Mouse (Mus musculus) splenic B cell, adult 2 months (primary cell): ENCODE measurements around the gene Trip6.

Experiments used
- DNase-seq: peaks from one replicate; pipeline ENCODE4 v3.0.0-alpha.2; 2011; ENCODE audit warnings: low read depth, low spot score
- H3K27me3 ChIP-seq: 2 replicates; pipeline ENCODE4 v1.6.1; 2012; ENCODE audit warnings: mild to moderate bottlenecking, low read length, moderate library complexity, mixed read lengths; ENCODE audit not compliant: control insufficient read depth, poor library complexity, insufficient read depth, severe bottlenecking
- H3K36me3 ChIP-seq: 2 replicates; pipeline ENCODE4 v1.6.1; 2012; ENCODE audit warnings: mild to moderate bottlenecking, low read length, moderate library complexity, mixed read lengths; ENCODE audit not compliant: control insufficient read depth, poor library complexity, insufficient read depth, severe bottlenecking

Trip6 gene

DNA sequence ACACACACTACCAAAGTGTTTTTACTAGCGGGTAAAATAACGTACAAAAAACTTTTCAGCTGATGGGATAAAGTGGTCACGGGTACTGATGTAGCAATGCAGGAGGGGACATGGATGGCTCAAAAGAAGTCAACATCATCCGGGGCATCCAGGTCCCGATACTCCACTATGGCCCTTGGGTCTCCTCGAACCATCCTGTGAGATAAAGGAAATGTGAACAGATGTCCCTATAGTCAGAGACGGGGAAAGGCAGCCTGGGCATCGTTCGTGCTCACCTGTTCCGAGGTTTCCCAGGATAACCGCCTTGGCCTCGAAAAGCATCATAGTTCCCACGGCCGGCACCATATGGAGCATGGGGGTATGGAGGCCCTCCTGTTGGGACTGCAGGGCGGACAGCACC lies 18.5 kb downstream of the Trip6 start:
- H3K27me3 ChIP-seq = no peaks in the 10 kb centered on the region
- no peak for DNase-seq

DNA sequence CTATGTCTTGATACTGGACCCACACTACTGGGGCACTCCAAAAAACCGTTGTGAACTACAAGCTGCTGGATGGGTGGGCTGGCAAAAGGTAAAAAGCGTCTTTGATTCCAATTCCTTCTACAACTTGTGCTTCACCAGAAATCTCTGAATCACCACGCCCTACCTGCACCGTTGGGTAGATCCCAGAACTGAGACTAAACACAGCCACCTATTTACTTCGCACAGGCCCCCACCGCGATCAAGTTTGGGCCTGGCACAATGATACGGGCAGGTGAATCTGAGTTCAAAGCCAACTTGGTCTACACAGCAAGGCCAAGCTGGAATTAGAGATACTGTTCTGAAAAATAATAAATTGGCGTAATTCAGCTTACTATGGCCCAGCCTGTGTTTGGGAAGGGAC lies 18.9 kb downstream of the Trip6 start:
- DNase-seq = no peak

More for the DNA sequence above, 18.5 kb downstream of the Trip6 start:
- H3K36me3 ChIP-seq = peaks cover 19% of the 10 kb centered on the region

DNA sequence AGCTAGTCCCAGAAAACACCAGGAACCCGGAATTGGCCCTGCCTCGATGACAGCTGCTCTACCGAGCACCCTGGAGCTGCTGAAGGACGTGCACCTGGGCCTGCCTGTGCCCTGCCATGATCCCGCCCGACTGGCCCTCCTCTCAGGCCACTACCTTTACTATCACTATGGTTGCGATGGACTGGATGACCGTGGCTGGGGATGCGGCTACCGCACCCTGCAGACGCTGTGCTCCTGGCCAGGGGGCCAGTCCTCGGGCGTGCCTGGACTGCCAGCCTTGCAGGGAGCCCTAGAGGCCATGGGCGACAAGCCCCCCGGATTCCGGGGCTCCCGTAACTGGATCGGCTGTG lies 19.5 kb downstream of the Trip6 start:
- Histone ChIP-seq H3K27me3 (no peaks in the 10 kb centered on the region), H3K36me3 (peaks cover 16% of the 10 kb centered on the region)
- no peak for DNase-seq

More for the DNA sequence above, 18.9 kb downstream of the Trip6 start:
- Histone ChIP-seq H3K27me3 (no peaks in the 10 kb centered on the region), H3K36me3 (peaks cover 18% of the 10 kb centered on the region)

DNA sequence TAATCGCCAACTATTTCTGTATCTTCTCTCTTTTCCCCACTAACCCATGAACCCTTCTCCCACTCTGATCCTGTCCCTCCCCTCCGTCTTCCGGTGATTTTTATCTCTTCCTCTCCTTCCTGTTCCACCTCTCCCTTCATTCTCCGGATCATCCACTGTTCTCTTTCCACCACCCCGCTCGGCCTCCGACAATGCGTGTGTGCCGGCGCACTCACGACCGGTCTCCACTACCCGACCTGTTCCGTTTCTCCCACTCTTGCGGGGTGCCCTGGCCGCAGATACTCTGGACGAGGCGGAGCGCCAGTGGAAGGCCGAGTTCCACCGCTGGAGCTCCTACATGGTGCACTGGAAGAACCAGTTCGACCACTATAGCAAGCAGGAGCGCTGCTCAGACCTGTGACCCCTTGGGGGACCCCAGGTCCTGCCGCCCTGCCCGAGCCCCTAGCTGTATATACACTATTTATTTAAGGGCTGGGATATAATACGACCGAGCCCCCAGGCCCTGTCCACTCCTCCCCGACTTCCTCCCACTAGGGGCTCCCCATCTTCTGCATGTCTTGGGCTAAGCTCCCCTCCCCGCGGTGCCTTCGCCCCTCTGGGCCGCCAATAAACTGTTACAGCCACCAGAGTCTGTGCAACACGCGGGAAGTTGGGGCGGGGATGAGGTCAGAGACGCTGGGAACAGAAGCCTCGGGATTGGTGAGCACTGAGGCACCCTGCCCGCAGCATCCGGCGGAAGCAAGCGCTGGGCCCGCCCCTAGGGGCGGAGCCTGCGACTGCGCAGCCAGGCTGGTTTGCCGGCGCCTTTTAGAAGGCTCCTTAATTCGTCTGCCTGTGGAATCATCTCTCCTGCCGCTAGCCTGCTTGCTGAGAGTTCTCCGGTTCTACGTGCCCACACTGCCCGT lies 20.1 kb downstream of the Trip6 start, which contains the start of gene Ufsp1:
Gene Ufsp1 (plus strand): TSS at position 791 of the 905 bp plus-strand sequence.
- peak; percentile 95 for DNase-seq
- H3K36me3 ChIP-seq = peaks cover 13% of the 10 kb centered on the region
- H3K27me3 ChIP-seq = no peaks in the 10 kb centered on the region

DNA sequence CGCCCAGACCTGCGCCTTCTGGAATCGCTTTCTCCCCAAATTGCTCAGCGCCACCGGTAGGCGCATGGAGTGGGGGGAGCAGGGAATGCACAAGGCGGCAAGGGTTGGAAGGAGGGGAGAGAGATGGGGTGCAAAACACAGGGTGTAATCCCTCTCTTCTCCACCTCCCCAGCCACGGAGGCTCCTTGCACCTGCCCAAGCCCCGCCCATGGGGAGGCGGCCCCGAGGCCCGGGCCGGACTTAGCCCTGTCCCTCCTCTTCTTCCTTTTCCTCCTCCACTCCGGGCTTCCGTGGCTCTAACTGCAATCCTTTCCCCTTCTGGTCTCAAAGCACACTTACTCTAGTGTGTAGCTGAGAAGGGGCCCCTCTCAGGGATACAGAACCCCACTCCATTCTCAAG lies 20.9 kb downstream of the Trip6 start:
- DNase-seq = peak; percentile 70

DNA sequence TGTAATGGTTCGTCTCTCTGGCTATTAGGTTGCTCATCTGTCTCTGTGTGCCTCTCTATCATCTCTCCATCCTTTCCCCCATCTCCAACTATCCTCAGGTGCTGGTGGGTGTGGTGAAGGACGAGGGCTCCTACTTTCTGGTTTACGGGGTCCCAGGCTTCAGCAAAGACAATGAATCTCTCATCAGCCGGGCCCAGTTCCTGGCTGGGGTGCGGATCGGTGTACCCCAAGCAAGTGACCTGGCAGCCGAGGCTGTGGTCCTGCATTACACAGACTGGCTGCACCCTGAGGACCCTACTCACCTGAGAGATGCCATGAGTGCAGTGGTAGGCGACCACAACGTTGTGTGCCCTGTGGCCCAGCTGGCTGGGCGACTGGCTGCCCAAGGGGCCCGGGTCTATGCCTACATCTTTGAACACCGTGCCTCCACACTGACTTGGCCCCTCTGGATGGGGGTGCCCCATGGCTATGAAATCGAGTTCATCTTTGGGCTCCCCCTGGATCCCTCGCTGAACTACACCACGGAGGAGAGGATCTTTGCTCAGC lies 22.8 kb downstream of the Trip6 start:
- DNase-seq = no peak
- H3K27me3 ChIP-seq = no peaks in the 10 kb centered on the region
- peaks cover 5% of the 10 kb centered on the region; the same call in 1 of the 2 replicates for H3K36me3 ChIP-seq

More for the DNA sequence above, 20.9 kb downstream of the Trip6 start:
- Histone ChIP-seq H3K27me3 (no peaks in the 10 kb centered on the region), H3K36me3 (peaks cover 11% of the 10 kb centered on the region; the same call in 1 of the 2 replicates)

DNA sequence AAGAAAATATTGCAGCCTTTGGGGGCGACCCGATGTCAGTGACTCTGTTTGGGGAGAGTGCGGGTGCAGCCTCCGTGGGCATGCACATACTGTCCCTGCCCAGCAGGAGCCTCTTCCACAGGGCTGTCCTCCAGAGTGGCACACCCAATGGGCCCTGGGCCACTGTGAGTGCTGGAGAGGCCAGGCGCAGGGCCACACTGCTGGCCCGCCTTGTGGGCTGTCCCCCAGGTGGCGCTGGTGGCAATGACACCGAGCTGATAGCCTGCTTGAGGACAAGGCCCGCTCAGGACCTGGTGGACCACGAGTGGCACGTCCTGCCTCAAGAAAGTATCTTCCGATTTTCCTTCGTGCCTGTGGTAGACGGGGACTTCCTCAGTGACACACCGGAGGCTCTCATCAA lies 23.5 kb downstream of the Trip6 start:
- DNase-seq = peak; percentile 69
- no peaks in the 10 kb centered on the region for H3K27me3 ChIP-seq
- H3K36me3 ChIP-seq = peaks cover 2% of the 10 kb centered on the region; the same call in 1 of the 2 replicates

DNA sequence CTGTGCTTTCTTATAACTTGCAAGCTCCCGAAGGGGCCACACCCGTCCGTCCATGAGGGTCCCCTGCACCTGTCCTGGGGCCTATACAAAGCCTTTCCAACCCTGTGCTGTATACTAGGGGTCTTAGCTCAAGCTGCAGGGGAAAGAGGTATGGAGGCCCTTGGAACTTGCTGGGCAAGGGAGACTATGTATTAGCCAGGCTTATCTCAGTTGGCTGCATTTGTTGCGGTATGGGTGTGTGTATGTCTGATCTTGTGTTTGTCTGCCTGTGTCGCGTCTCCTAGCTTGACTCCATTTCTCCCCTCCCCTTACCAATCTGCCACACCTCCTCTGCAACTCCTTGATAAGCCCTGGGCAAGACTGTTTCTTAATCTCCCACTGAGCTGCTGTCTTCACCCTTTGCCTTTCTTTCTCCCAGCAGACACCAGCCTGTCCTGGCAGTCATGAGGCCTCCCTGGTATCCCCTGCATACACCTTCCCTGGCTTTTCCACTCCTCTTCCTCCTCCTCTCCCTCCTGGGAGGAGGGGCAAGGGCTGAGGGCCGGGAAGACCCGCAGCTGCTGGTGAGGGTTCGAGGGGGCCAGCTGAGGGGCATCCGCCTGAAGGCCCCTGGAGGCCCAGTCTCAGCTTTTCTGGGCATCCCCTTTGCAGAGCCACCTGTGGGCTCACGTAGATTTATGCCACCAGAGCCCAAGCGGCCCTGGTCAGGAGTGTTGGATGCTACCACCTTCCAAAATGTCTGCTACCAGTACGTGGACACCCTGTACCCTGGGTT lies 24.4 kb downstream of the Trip6 start:
- Histone ChIP-seq H3K36me3 (no peaks in the 10 kb centered on the region), H3K27me3 (no peaks in the 10 kb centered on the region)
- no peak for DNase-seq

DNA sequence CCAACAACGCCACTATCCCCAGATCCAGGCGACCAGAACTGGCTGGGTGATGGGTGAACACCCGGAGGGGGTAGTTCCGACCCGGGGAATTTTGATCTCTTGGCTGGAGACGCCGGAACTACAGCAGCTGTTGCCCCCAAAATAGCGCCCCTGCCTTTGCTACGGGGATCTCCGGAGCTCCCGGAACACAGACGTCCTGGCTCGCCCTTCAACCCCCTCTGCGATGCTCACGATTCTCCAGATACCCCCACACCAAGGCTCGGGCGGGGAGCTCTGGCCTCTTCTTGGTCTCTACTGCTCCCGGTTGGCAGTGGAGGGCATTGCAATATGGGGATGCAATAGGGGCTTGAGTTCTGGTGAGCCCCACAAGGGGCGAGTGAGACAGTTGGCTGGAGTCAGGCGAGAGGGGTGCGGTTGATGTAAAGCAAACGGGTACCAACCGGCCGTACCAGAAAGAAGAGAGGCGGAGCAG lies 25.2 kb downstream of the Trip6 start:
- H3K27me3 ChIP-seq = no peaks in the 10 kb centered on the region
- no peaks in the 10 kb centered on the region for H3K36me3 ChIP-seq
- peak; percentile 59 for DNase-seq

DNA sequence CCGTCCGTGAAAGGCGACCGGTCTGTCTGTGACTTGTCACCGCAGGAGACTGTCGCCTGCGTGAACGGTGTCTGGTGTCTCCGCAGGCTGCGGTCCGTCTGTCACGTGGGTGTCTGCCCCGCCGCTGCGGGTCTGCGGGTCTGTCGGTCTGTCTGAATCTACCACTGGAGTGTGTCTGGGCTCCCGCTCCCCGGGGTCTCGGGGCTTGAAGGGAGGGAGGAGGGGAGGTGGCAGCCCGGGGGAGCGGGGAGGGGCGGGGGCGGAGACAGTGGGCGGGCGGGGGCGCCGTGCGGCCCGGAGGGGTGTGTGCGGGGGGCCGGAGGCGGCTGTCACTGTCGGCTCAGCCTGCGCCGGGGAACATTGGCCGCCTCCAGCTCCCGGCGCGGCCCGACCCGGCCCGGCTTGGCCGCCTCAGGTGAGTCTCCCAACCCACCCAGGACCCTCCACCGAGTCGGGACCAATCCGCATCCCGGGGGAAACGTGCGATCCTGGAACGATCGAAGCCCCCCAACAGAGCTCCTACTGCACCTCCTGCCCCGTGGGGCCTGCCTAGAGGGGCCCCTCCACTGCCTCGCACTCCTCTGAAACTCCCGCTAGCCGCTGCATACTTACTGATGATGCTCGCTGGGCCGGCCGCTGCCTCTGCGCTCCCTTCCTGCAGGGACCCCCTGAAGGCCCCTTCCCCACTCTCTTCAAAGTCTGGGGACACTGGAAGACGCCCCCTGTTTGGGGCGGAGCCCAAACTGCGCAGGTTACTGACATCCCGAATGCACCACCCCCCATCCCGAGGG lies 26.1 kb downstream of the Trip6 start:
- DNase-seq = no peak
- Histone ChIP-seq H3K27me3 (no peaks in the 10 kb centered on the region), H3K36me3 (no peaks in the 10 kb centered on the region)

DNA sequence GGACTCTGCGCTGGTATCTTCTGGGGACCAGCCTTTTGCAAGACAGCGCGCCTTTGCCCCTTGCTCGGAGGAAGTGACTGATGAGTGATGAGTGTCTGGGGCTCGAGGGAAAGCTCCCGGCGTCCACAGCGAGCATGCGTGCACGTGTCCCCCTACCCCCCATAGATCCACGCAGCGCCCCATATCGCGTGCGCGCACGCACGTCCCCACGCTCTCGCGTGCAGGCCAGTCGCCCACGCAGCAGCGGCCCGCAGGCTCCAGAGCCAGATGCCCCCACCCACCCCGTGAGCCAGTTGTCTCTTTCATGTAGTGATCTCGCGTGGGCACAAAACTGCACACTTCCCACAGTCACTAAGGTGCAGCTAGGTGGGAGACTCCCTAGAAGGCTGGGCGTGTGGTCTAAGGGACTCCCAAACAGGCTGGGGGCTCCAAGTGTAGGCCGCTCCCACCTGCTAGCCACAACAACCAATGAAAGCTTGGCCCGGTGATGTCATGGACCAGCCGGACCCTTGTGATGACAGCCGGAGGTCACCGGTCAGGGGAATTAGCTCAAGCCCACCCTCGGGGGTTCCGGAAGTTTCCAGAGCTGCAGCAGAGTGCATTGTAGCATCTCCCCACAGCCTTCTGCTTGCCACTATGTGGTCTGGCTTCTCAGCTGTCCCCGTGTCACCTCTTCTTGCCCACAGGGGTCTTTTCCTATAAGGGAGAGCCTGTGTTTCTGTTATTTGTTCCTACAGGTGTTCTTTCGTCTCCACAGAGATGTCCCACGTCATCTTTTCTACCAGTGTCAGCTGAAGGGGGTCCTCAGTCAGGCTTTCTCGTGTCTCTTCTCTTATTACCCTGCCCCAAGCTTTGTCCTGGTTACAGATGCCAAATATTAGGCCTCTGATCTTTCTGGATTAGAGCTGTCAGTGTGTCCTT lies 26.9 kb downstream of the Trip6 start, which contains the start of gene Ache:
Gene Ache (plus strand): TSS at position 488 of the 921 bp plus-strand sequence.
- DNase-seq = peak; percentile 44
- Histone ChIP-seq H3K36me3 (no peaks in the 10 kb centered on the region), H3K27me3 (no peaks in the 10 kb centered on the region)

DNA sequence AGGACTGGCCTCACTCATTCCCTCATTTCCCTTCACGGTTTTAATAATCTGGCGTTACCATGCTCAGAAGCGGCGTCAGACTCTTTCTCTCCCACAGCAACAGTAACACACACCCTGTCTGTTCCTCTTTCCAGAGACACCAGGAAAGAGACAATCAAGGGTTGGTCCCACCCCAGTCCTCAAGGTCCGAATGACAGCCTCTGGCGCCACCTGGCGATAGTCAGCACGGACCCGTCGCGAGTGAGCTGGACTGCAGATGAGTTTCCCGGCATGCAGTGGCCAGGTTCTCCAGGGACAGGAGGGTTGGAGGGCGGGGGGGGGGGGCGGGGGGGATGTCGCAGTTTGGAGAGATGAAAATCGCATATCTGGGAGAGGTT lies 27.6 kb downstream of the Trip6 start:
- no peaks in the 10 kb centered on the region for H3K36me3 ChIP-seq
- peak; percentile 92 for DNase-seq
- H3K27me3 ChIP-seq = no peaks in the 10 kb centered on the region

DNA sequence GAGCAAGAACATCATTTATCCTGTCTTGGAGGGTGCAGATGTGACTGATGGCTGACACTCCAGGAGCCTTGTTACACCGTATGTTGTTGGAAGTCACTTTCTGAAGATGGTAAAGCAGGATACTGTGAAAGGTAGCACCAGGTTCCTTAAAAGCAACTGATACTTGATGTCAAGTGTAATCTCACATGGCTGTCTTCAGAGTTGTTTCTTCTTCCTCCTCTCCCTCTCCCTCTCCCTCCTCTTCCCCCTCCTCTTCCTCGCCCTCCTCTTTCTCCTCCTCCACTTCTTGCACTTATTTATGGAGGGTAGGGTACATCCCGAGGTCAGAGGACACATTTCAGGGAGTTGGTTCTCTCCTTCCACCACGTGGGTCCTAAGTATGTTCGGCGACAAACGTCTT lies 28.2 kb downstream of the Trip6 start:
- DNase-seq = no peak
- no peaks in the 10 kb centered on the region for H3K27me3 ChIP-seq
- no peaks in the 10 kb centered on the region for H3K36me3 ChIP-seq
